Mouse (Mus musculus) myocyte (in vitro differentiated cells): Measurements from ENCODE around the gene Icam2. TPM values are rescaled to one million over a fixed set of nuclear protein-coding genes. Genes with fewer than 3 reads are reported as not detected.
A peak's percentile ranks its signal among the peaks of the same experiment; 100 is the strongest.

ENCODE experiments used
- H3K27me3 ChIP-seq: one replicate; pipeline ENCODE4 v1.6.1; 2011; ENCODE audit not compliant: control insufficient read depth, insufficient read depth, insufficient read length
- H3K36me3 ChIP-seq: one replicate; pipeline ENCODE4 v1.6.1; 2011; ENCODE audit not compliant: control insufficient read depth, insufficient read depth
- H3K4me2 ChIP-seq: one replicate; pipeline ENCODE4 v1.6.1; 2011; ENCODE audit warnings: low read depth, control low read depth
- H3K4me3 ChIP-seq: one replicate; pipeline ENCODE4 v1.5.1; 2011; ENCODE audit warnings: mild to moderate bottlenecking, control low read depth, moderate library complexity
- H3K79me2 ChIP-seq: one replicate; pipeline ENCODE4 v1.6.1; 2011; ENCODE audit not compliant: control insufficient read depth, insufficient read depth
- H3ac ChIP-seq: one replicate; pipeline ENCODE4 v1.6.1; 2011; ENCODE audit not compliant: control insufficient read depth, insufficient read length
- CEBPB ChIP-seq: IDR thresholded peaks from 2 replicates; pipeline ENCODE4 v1.6.1; 2011; ENCODE audit warnings: mild to moderate bottlenecking, moderate library complexity; ENCODE audit not compliant: poor library complexity, insufficient read depth, severe bottlenecking
- E2F4 ChIP-seq: IDR thresholded peaks from one replicate; pipeline ENCODE4 v1.6.1; 2011; ENCODE audit warnings: mild to moderate bottlenecking, control low read depth, moderate library complexity; ENCODE audit not compliant: insufficient read depth
- MAX ChIP-seq: IDR thresholded peaks from one replicate; pipeline ENCODE4 v1.6.1; 2011; ENCODE audit warnings: low read depth, mild to moderate bottlenecking, control low read depth
- MYOD1 ChIP-seq, 3 experiments: IDR thresholded peaks; one replicate each; pipeline ENCODE4 v1.6.1; 2011; ENCODE audit warnings: control low read depth in 2 of 3, low read depth in 2 of 3, mild to moderate bottlenecking in 2 of 3, moderate library complexity in 1 of 3; ENCODE audit not compliant: insufficient read length in 2 of 3, control insufficient read depth in 1 of 3
- MYOG ChIP-seq, 3 experiments: IDR thresholded peaks; one replicate each; pipeline ENCODE4 v1.6.1; 2011; ENCODE audit warnings: control low read depth in 2 of 3, low read depth in 2 of 3, mild to moderate bottlenecking in 2 of 3; ENCODE audit not compliant: insufficient read length in 2 of 3, control insufficient read depth in 1 of 3, insufficient read depth in 1 of 3
- POLR2A ChIP-seq: IDR thresholded peaks from one replicate; pipeline ENCODE4 v1.6.1; 2011; ENCODE audit warnings: low read depth, mild to moderate bottlenecking, control low read depth, moderate library complexity; ENCODE audit not compliant: insufficient read length
- POLR2AphosphoS2 ChIP-seq: IDR thresholded peaks from one replicate; pipeline ENCODE4 v1.6.1; 2011; ENCODE audit warnings: low read depth, control low read depth; ENCODE audit not compliant: insufficient read length
- REST ChIP-seq: IDR thresholded peaks from one replicate; pipeline ENCODE4 v1.6.1; 2011; ENCODE audit warnings: mild to moderate bottlenecking, control low read depth, moderate library complexity; ENCODE audit not compliant: insufficient read depth, insufficient read length
- SRF ChIP-seq: IDR thresholded peaks from one replicate; pipeline ENCODE4 v1.6.1; 2011; ENCODE audit warnings: low read depth; ENCODE audit not compliant: control insufficient read depth, insufficient read length
- TCF12 ChIP-seq: IDR thresholded peaks from one replicate; pipeline ENCODE4 v1.6.1; 2011; ENCODE audit warnings: mild to moderate bottlenecking, control low read depth; ENCODE audit not compliant: poor library complexity, insufficient read depth, severe bottlenecking
- TCF3 ChIP-seq: IDR thresholded peaks from one replicate; pipeline ENCODE4 v1.6.1; 2011; ENCODE audit warnings: low read depth, control low read depth; ENCODE audit not compliant: insufficient read length
- USF1 ChIP-seq: IDR thresholded peaks from one replicate; pipeline ENCODE4 v1.6.1; 2011; ENCODE audit warnings: low read depth, mild to moderate bottlenecking, control low read depth, moderate library complexity
- polyA plus RNA-seq: library from polyadenylated mRNA; unstranded; fragments of >200 nt; fragmentation: generic; extraction: Trizol; gene quantifications from one replicate; pipeline ENCODE4 v1.2.1, GENCODE M21; 2012; ENCODE audit warnings: missing spikeins

Icam2 gene
- polyA plus RNA-seq, 1 experiment, result not detected

DNA sequence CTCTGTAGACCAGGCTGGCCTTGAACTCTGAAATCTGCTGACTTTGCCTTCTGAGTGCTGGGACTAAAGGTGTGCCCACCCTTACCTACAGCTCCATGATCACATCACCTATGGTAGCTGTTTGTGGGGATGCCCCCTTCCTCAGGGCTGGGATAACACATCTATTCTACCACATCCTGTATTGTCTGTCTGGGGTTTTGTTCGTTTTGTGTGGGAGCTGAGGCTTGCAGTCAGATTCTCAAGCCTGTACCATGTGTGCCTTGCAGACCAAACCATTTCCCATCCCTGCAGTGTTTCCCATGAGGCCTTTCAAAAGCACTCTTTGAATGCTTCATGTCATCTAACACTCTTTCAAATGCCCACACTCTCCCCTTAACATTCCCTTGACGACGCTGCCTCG, 35.9 kb downstream of the Icam2 start:
- peaks cover 20% of the 10 kb centered on the region for H3K27me3 ChIP-seq
- no peak overlapping the region for H3ac ChIP-seq
- no peak for TF ChIP-seq REST
- TF ChIP-seq MYOG (IDR thresholded peaks at IDR 0.05; ENCODE audit: control insufficient read depth in 1 of 3, insufficient read depth in 1 of 3, insufficient read length in 2 of 3, low read depth in 2 of 3), result no peak
- no peak for TF ChIP-seq TCF3
- no peak for TF ChIP-seq POLR2A
- no peak for TF ChIP-seq SRF
- TF ChIP-seq POLR2AphosphoS2, result no peak
- no peak for TF ChIP-seq MYOD1 (IDR thresholded peaks at IDR 0.05; ENCODE audit: control insufficient read depth in 1 of 3, insufficient read length in 2 of 3, low read depth in 2 of 3)
- TF ChIP-seq USF1, result no peak
- TF ChIP-seq CEBPB, result no peak
- TF ChIP-seq MAX, result no peak
- TF ChIP-seq TCF12, result no peak
- TF ChIP-seq E2F4, result no peak
- peaks cover 4% of the 10 kb centered on the region for H3K36me3 ChIP-seq
- H3K4me3 ChIP-seq, result no peak overlapping the region
- H3K79me2 ChIP-seq, result no peaks in the 10 kb centered on the region
- H3K4me2 ChIP-seq, result no peak overlapping the region

DNA sequence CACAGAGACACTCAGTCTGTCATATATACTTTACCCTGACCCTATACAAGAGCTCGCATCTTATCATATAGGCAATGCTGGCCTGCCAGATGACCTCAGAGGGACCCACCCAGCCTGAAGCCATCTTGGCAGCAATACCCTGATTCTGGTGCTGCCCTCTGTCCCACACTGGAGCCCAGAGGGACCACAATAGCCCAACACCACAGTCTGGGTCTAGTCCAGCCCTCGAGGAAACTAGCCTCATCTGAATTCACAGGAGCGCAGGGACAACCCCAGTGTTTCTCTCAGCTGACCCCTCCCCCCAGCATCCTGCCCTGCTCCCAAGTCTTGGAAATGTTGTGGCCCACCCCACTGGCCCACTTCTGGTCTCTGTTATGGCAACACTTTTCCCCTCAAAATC, 36.6 kb downstream of the Icam2 start:
- no peak for TF ChIP-seq TCF3
- peaks cover 25% of the 10 kb centered on the region for H3K27me3 ChIP-seq
- peaks cover 4% of the 10 kb centered on the region for H3K36me3 ChIP-seq
- no peak overlapping the region for H3ac ChIP-seq
- H3K4me3 ChIP-seq, result no peak overlapping the region
- peak overlapping the region; percentile 65 for H3K4me2 ChIP-seq
- no peaks in the 10 kb centered on the region for H3K79me2 ChIP-seq

DNA sequence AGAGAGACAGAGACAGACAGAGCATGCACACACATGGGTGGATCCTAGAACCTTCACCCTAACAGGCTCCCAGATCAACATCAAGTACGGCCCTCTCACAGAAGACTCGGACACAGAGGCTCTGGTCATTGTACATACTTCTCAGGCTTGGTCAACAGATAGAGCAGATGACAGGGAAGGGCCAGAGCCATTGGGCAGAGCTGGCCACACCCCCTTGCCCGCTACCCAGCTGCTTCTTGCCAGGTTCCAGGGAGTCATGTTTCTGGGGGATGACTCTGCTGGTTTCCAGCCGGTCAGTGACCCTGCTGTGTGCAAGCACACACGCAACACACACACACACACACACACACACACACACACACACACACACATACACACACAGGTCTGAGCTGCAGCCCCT, 37.0 kb downstream of the Icam2 start:
- Histone ChIP-seq H3ac (no peak overlapping the region), H3K27me3 (peaks cover 25% of the 10 kb centered on the region), H3K4me2 (peak overlapping the region; percentile 65), H3K79me2 (no peaks in the 10 kb centered on the region), H3K36me3 (peaks cover 4% of the 10 kb centered on the region), H3K4me3 (no peak overlapping the region)
- TF ChIP-seq MYOD1 (IDR thresholded peaks at IDR 0.05; ENCODE audit: control insufficient read depth in 1 of 3, insufficient read length in 2 of 3, low read depth in 2 of 3), result peak; percentile 43 to 88 (median 62)
- no peak for TF ChIP-seq REST
- peak; percentile 19 for TF ChIP-seq TCF12
- TF ChIP-seq MYOG (IDR thresholded peaks at IDR 0.05; ENCODE audit: control insufficient read depth in 1 of 3, insufficient read depth in 1 of 3, insufficient read length in 2 of 3, low read depth in 2 of 3), result peak; percentile 75 to 92 (median 76)
- TF ChIP-seq MAX, result no peak
- TF ChIP-seq USF1, result peak; percentile 17
- no peak for TF ChIP-seq POLR2A

DNA sequence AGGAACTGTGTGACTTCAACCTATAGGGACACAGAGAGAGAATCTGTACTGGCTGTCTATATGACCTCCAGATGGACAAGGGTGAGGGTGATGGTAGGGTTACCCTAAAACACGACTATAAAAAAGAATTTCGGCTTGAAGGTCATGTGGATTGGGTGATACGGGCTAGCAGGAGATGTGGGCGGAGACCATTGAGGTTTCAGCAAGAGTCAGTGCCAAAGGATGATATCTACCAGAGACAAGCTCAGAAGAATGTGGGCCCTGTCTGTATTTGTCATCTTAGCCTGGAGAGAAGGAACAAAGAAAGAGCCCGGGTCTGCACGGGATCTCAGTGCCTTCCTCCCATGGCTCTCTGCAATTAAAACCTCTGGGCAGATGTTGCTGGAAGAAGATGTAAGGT, 38.1 kb downstream of the Icam2 start:
- TF ChIP-seq POLR2A (no peak), REST (no peak), E2F4 (no peak), MYOG (IDR thresholded peaks at IDR 0.05; ENCODE audit: control insufficient read depth in 1 of 3, insufficient read depth in 1 of 3, insufficient read length in 2 of 3, low read depth in 2 of 3) (no peak), USF1 (no peak), MYOD1 (IDR thresholded peaks at IDR 0.05; ENCODE audit: control insufficient read depth in 1 of 3, insufficient read length in 2 of 3, low read depth in 2 of 3) (no peak), TCF3 (no peak), POLR2AphosphoS2 (no peak)
- H3ac ChIP-seq, result no peak overlapping the region
- peaks cover 4% of the 10 kb centered on the region for H3K36me3 ChIP-seq
- H3K27me3 ChIP-seq, result peaks cover 33% of the 10 kb centered on the region
- peak overlapping the region; percentile 65 for H3K4me2 ChIP-seq
- H3K79me2 ChIP-seq, result no peaks in the 10 kb centered on the region
- H3K4me3 ChIP-seq, result no peak overlapping the region

DNA sequence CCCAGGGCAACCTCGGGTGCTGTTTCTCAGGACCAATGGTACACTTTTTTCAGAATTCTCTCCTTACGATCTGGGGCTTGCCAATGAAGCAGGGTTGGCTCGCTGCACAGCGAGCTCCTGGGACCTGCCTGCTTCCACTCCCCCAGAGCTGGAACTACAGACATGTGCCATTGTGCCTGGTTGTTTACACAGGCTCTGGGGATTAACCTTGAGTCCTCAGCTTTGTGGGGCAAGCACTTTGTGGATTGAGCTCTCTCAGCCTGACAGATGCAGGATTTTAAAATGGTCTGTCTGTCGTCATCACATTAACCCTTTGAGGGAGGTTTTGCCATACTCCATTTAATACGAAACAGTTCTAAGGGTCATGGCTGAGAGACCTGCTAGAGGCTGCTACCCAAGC, 43.0 kb downstream of the Icam2 start:
- H3K4me2 ChIP-seq, result no peak overlapping the region
- H3K27me3 ChIP-seq, result peaks cover 45% of the 10 kb centered on the region
- peaks cover 7% of the 10 kb centered on the region for H3K36me3 ChIP-seq
- no peak overlapping the region for H3K4me3 ChIP-seq
- no peaks in the 10 kb centered on the region for H3K79me2 ChIP-seq
- no peak overlapping the region for H3ac ChIP-seq
- TF ChIP-seq CEBPB (no peak), MYOD1 (IDR thresholded peaks at IDR 0.05; ENCODE audit: control insufficient read depth in 1 of 3, insufficient read length in 2 of 3, low read depth in 2 of 3) (peak in 1 of 3 experiments; percentile 12), TCF12 (no peak), MYOG (IDR thresholded peaks at IDR 0.05; ENCODE audit: control insufficient read depth in 1 of 3, insufficient read depth in 1 of 3, insufficient read length in 2 of 3, low read depth in 2 of 3) (peak in 2 of 3 experiments; percentile 47 to 56), SRF (no peak), E2F4 (no peak)
